Mouse (Mus musculus): Measurements from ENCODE around the gene Prss32.

DNA sequence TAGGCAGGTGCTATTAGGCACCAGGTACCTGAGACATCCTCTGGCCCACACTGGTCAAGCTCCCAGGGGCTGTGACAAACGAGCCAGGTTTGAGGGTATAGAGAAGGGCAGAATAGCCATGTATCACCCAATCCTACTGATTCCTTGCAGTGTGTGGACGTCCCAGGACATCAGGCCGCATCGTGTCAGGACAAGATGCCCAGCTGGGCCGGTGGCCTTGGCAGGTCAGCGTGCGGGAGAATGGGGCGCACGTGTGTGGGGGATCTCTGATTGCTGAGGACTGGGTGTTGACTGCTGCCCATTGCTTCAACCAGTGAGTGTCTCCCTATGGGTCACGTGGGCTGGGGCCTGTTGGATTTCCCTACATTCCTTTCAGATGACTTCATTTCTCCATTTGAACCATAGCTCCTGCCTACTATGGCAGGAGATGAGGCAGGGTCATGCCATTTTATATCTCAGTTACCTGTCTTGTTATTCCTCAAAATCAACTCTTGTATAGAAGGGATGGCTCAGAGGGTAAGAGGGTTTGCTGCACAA, 10.6 kb downstream of the Prss32 start:
- TF ChIP-seq CTCF (IDR thresholded peaks at IDR 0.05; ENCODE audit: borderline replicate concordance, insufficient read depth, low read length): no peak
- no peak for TF ChIP-seq POLR2A (IDR thresholded peaks at IDR 0.05; ENCODE audit: low read depth, low read length)

All from embryonic fibroblast, embryonic 13.5 days (primary cell).